Mouse (Mus musculus) lung, postnatal 14 days (tissue): Measurements from ENCODE around the gene Aqp1.

Experiments
- DNase-seq: peaks from one replicate; pipeline ENCODE4 v3.0.0; 2021

Aqp1 gene

GRCm38 (mm10) chr6:55357636-55358031 lies 21.4 kb downstream of the Aqp1 start:
- peak; percentile 48 for DNase-seq

GRCm38 (mm10) chr6:55358731-55359143 lies 22.5 kb downstream of the Aqp1 start:
- DNase-seq: no peak

GRCm38 (mm10) chr6:55362663-55363062 lies 26.4 kb downstream of the Aqp1 start:
- no peak for DNase-seq

- DNase-seq: no peak
These were observed 30.9 kb downstream of the Aqp1 start for GRCm38 (mm10) chr6:55367126-55367525.

GRCm38 (mm10) chr6:55370831-55371230 lies 34.6 kb downstream of the Aqp1 start:
- DNase-seq: no peak

- no peak for DNase-seq
These were observed 39.8 kb downstream of the Aqp1 start, which contains the start of gene Ghrhr for GRCm38 (mm10) chr6:55376076-55376475. Gene Ghrhr (plus strand): TSS chr6:55376295.

GRCm38 (mm10) chr6:55376511-55376910 lies 40.3 kb downstream of the Aqp1 start:
- no peak for DNase-seq

GRCm38 (mm10) chr6:55377461-55377860 lies 41.2 kb downstream of the Aqp1 start:
- no peak for DNase-seq

GRCm38 (mm10) chr6:55379641-55380335 lies 43.6 kb downstream of the Aqp1 start:
- DNase-seq: peak; percentile 47

- DNase-seq: no peak
These were observed 45.7 kb downstream of the Aqp1 start for GRCm38 (mm10) chr6:55381966-55382365.

- DNase-seq: peak; percentile 84
These were observed 47.7 kb downstream of the Aqp1 start for GRCm38 (mm10) chr6:55383897-55384296.

GRCm38 (mm10) chr6:55384356-55384951 lies 48.2 kb downstream of the Aqp1 start:
- DNase-seq: no peak

- DNase-seq: no peak
These were observed 52.4 kb downstream of the Aqp1 start for GRCm38 (mm10) chr6:55388546-55389169.

- no peak for DNase-seq
These were observed 53.1 kb downstream of the Aqp1 start for GRCm38 (mm10) chr6:55389321-55389720.

GRCm38 (mm10) chr6:55391814-55392213 lies 55.6 kb downstream of the Aqp1 start:
- no peak for DNase-seq

- DNase-seq: peak; percentile 86
These were observed 56.2 kb downstream of the Aqp1 start for GRCm38 (mm10) chr6:55392453-55392852.

- DNase-seq: no peak
These were observed 58.6 kb downstream of the Aqp1 start for GRCm38 (mm10) chr6:55394854-55395253.

- peak; percentile 35 for DNase-seq
These were observed 59.9 kb downstream of the Aqp1 start for GRCm38 (mm10) chr6:55396176-55396575.

GRCm38 (mm10) chr6:55396622-55397041 lies 60.4 kb downstream of the Aqp1 start:
- DNase-seq: peak; percentile 18
